Mouse (Mus musculus): ENCODE data around the gene Slc13a2. TPM values are rescaled to one million over a fixed set of nuclear protein-coding genes. Genes with fewer than 3 reads are reported as not detected.

Gene Slc13a2
- polyA plus RNA-seq, 1 experiment from 2014 or later: not detected

- no peaks in the 10 kb centered on the region for H3K27me3 ChIP-seq
- no peak overlapping the region for H3K4me2 ChIP-seq (replicated peaks)
- H3K4me3 ChIP-seq: no peak overlapping the region
- no peaks in the 10 kb centered on the region for H3K9me3 ChIP-seq
- H3K9ac ChIP-seq: no peak overlapping the region
- WGBS: 31% methylated on average over 5 of the region's 5 CpGs
- no peaks in the 10 kb centered on the region for H3K36me3 ChIP-seq
- H3K4me1 ChIP-seq: no peaks in the 10 kb centered on the region
- ATAC-seq (ENCODE audit: low FRiP score, low read depth): no peak
- no peak overlapping the region for H3K27ac ChIP-seq
These were observed 33.3 kb upstream of the Slc13a2 start for GRCm38 (mm10) chr11:78455308-78455707.

GRCm38 (mm10) chr11:78454276-78454675, 32.3 kb upstream of the Slc13a2 start:
- Histone ChIP-seq H3K9me3 (no peaks in the 10 kb centered on the region), H3K36me3 (no peaks in the 10 kb centered on the region), H3K4me1 (no peaks in the 10 kb centered on the region), H3K27ac (no peak overlapping the region), H3K27me3 (no peaks in the 10 kb centered on the region), H3K4me3 (no peak overlapping the region), H3K4me2 (replicated peaks) (no peak overlapping the region), H3K9ac (no peak overlapping the region)
- no peak for ATAC-seq (ENCODE audit: low FRiP score, low read depth)
- 65% methylated on average over 7 of the region's 7 CpGs for WGBS

GRCm38 (mm10) chr11:78453675-78454074, 31.7 kb upstream of the Slc13a2 start:
- ATAC-seq (ENCODE audit: low FRiP score, low read depth): no peak
- H3K27ac ChIP-seq: no peak overlapping the region
- no peaks in the 10 kb centered on the region for H3K4me1 ChIP-seq
- H3K4me2 ChIP-seq (replicated peaks): no peak overlapping the region
- H3K4me3 ChIP-seq: no peak overlapping the region
- H3K9me3 ChIP-seq: no peaks in the 10 kb centered on the region
- 14% methylated on average over 4 of the region's 4 CpGs for WGBS
- H3K9ac ChIP-seq: no peak overlapping the region
- H3K27me3 ChIP-seq: no peaks in the 10 kb centered on the region
- H3K36me3 ChIP-seq: no peaks in the 10 kb centered on the region

- H3K27me3 ChIP-seq: no peaks in the 10 kb centered on the region
- 54% methylated on average over 2 of the region's 2 CpGs for WGBS
- H3K4me2 ChIP-seq (replicated peaks): no peak overlapping the region
- H3K36me3 ChIP-seq: no peaks in the 10 kb centered on the region
- H3K9me3 ChIP-seq: no peaks in the 10 kb centered on the region
- H3K4me3 ChIP-seq: no peak overlapping the region
- H3K27ac ChIP-seq: no peak overlapping the region
- no peak overlapping the region for H3K9ac ChIP-seq
- no peak for ATAC-seq (ENCODE audit: low FRiP score, low read depth)
- H3K4me1 ChIP-seq: no peaks in the 10 kb centered on the region
These were observed 28.3 kb upstream of the Slc13a2 start for GRCm38 (mm10) chr11:78450337-78450736.

- H3K27ac ChIP-seq: no peak overlapping the region
- H3K4me2 ChIP-seq (replicated peaks): no peak overlapping the region
- H3K4me1 ChIP-seq: no peaks in the 10 kb centered on the region
- no peak overlapping the region for H3K4me3 ChIP-seq
- no peak overlapping the region for H3K9ac ChIP-seq
- no peak for ATAC-seq (ENCODE audit: low FRiP score, low read depth)
- no peaks in the 10 kb centered on the region for H3K36me3 ChIP-seq
- H3K9me3 ChIP-seq: no peaks in the 10 kb centered on the region
- no peaks in the 10 kb centered on the region for H3K27me3 ChIP-seq
- WGBS: 93% methylated on average over 1 of the region's 1 CpGs
These were observed 26.2 kb upstream of the Slc13a2 start for GRCm38 (mm10) chr11:78448242-78448641.

- WGBS: 70% methylated on average over 3 of the region's 3 CpGs
- H3K4me1 ChIP-seq: no peaks in the 10 kb centered on the region
These were observed 25.2 kb upstream of the Slc13a2 start for GRCm38 (mm10) chr11:78447168-78447567.

GRCm38 (mm10) chr11:78443115-78443514, 21.1 kb upstream of the Slc13a2 start:
- H3K4me3 ChIP-seq: no peak overlapping the region
- no peaks in the 10 kb centered on the region for H3K36me3 ChIP-seq
- ATAC-seq (ENCODE audit: low FRiP score, low read depth): no peak
- no peaks in the 10 kb centered on the region for H3K4me1 ChIP-seq
- H3K27me3 ChIP-seq: no peaks in the 10 kb centered on the region
- no peak overlapping the region for H3K4me2 ChIP-seq (replicated peaks)
- H3K9ac ChIP-seq: no peak overlapping the region
- no peaks in the 10 kb centered on the region for H3K9me3 ChIP-seq
- H3K27ac ChIP-seq: no peak overlapping the region
- WGBS: 69% methylated on average over 5 of the region's 5 CpGs

More at GRCm38 (mm10) chr11:78447168-78447567, 25.2 kb upstream of the Slc13a2 start:
- Histone ChIP-seq H3K27me3 (no peaks in the 10 kb centered on the region), H3K9ac (no peak overlapping the region), H3K36me3 (no peaks in the 10 kb centered on the region), H3K4me2 (replicated peaks) (no peak overlapping the region), H3K27ac (no peak overlapping the region), H3K4me3 (no peak overlapping the region), H3K9me3 (no peaks in the 10 kb centered on the region)
- ATAC-seq (ENCODE audit: low FRiP score, low read depth): no peak

GRCm38 (mm10) chr11:78438399-78438930, 16.4 kb upstream of the Slc13a2 start:
- 74% methylated on average over 3 of the region's 3 CpGs for WGBS
- peaks cover 10% of the 10 kb centered on the region for H3K4me1 ChIP-seq
- no peaks in the 10 kb centered on the region for H3K9me3 ChIP-seq
- no peak for ATAC-seq (ENCODE audit: low FRiP score, low read depth)
- H3K27me3 ChIP-seq: no peaks in the 10 kb centered on the region
- H3K27ac ChIP-seq: no peak overlapping the region
- no peak overlapping the region for H3K4me3 ChIP-seq
- no peak overlapping the region for H3K9ac ChIP-seq
- no peaks in the 10 kb centered on the region for H3K36me3 ChIP-seq
- H3K4me2 ChIP-seq (replicated peaks): no peak overlapping the region

- no peaks in the 10 kb centered on the region for H3K27me3 ChIP-seq
- H3K4me1 ChIP-seq: peaks cover 10% of the 10 kb centered on the region
- H3K4me2 ChIP-seq (replicated peaks): no peak overlapping the region
- ATAC-seq (ENCODE audit: low FRiP score, low read depth): no peak
- no peak overlapping the region for H3K4me3 ChIP-seq
- no peaks in the 10 kb centered on the region for H3K36me3 ChIP-seq
- no peak overlapping the region for H3K9ac ChIP-seq
- H3K9me3 ChIP-seq: no peaks in the 10 kb centered on the region
- no peak overlapping the region for H3K27ac ChIP-seq
- WGBS: 90% methylated on average over 7 of the region's 7 CpGs
These were observed 15.2 kb upstream of the Slc13a2 start for GRCm38 (mm10) chr11:78437182-78437581.

- Histone ChIP-seq H3K9ac (no peak overlapping the region), H3K36me3 (no peaks in the 10 kb centered on the region), H3K27ac (peak overlapping the region; percentile 28; the same call in 1 of the 2 replicates), H3K9me3 (no peaks in the 10 kb centered on the region), H3K4me2 (replicated peaks) (peak overlapping the region; percentile 44), H3K27me3 (no peaks in the 10 kb centered on the region), H3K4me1 (peaks cover 10% of the 10 kb centered on the region), H3K4me3 (no peak overlapping the region)
- WGBS: 2% methylated on average over 19 of the region's 19 CpGs
- 0 out of 2 replicates have a peak, but pooled peaks have one; percentile 59 for ATAC-seq (ENCODE audit: low FRiP score, low read depth)
These were observed 13.8 kb upstream of the Slc13a2 start for GRCm38 (mm10) chr11:78435776-78436349.

- WGBS: 44% methylated on average over 4 of the region's 4 CpGs
- H3K27me3 ChIP-seq: no peaks in the 10 kb centered on the region
- no peak overlapping the region for H3K9ac ChIP-seq
- H3K4me3 ChIP-seq: no peak overlapping the region
- no peak overlapping the region for H3K4me2 ChIP-seq (replicated peaks)
- no peaks in the 10 kb centered on the region for H3K9me3 ChIP-seq
- H3K4me1 ChIP-seq: peaks cover 10% of the 10 kb centered on the region
- H3K36me3 ChIP-seq: no peaks in the 10 kb centered on the region
- H3K27ac ChIP-seq: no peak overlapping the region
- no peak for ATAC-seq (ENCODE audit: low FRiP score, low read depth)
These were observed 12.0 kb upstream of the Slc13a2 start for GRCm38 (mm10) chr11:78434052-78434451.

GRCm38 (mm10) chr11:78431176-78431575, 9.2 kb upstream of the Slc13a2 start:
- Histone ChIP-seq H3K9me3 (no peaks in the 10 kb centered on the region), H3K4me2 (replicated peaks) (no peak overlapping the region), H3K27ac (no peak overlapping the region), H3K9ac (no peak overlapping the region), H3K27me3 (no peaks in the 10 kb centered on the region), H3K36me3 (no peaks in the 10 kb centered on the region), H3K4me1 (peaks cover 9% of the 10 kb centered on the region), H3K4me3 (no peak overlapping the region)
- no peak for ATAC-seq (ENCODE audit: low FRiP score, low read depth)
- 86% methylated on average over 10 of the region's 10 CpGs for WGBS
